Mouse (Mus musculus): ENCODE results near the gene Hdac9. TPM values are rescaled to one million over a fixed set of nuclear protein-coding genes. Genes with fewer than 3 reads are reported as not detected.

The Hdac9 gene
- total and polyA plus RNA-seq, 3 experiments = 0.03 to 0.19 TPM; not detected in 1

GRCm38 (mm10) chr12:34528201-34529164 lies 388.4 kb downstream of the Hdac9 start:
- Histone ChIP-seq H3K4me1 (ENCODE audit: control insufficient read depth in 1 of 2, insufficient read depth in 2 of 2, low read length in 2 of 2) (no peaks in the 10 kb centered on the region), H3K27ac (ENCODE audit: control insufficient read depth, low read depth, low read length) (no peak overlapping the region), H3K9ac (ENCODE audit: control insufficient read depth, low read depth, low read length, poor library complexity, severe bottlenecking) (no peak overlapping the region), H3K79me2 (ENCODE audit: control insufficient read depth, insufficient read depth, low read length, poor library complexity) (no peaks in the 10 kb centered on the region), H3K4me3 (ENCODE audit: control insufficient read depth in 1 of 2, insufficient read depth in 1 of 2, low read depth in 2 of 2, low read length in 2 of 2) (no peak overlapping the region), H3K36me3 (ENCODE audit: control insufficient read depth in 1 of 2, insufficient read depth in 2 of 2, low read length in 2 of 2) (no peaks in the 10 kb centered on the region), H3K27me3 (ENCODE audit: control insufficient read depth in 1 of 2, insufficient read depth in 2 of 2, low read length in 2 of 2) (no peaks in the 10 kb centered on the region), H3K9me3 (replicated peaks; ENCODE audit: insufficient read depth, low read length) (no peaks in the 10 kb centered on the region)
- TF ChIP-seq CHD1 (IDR thresholded peaks at IDR 0.05; ENCODE audit: low read depth, low read length) (no peak), ELF1 (IDR thresholded peaks at IDR 0.05; ENCODE audit: low read depth, low read length) (no peak), TBP (IDR thresholded peaks at IDR 0.05; ENCODE audit: low read depth, low read length) (no peak), GABPA (IDR thresholded peaks at IDR 0.05; ENCODE audit: low read depth, low read length) (no peak), HCFC1 (IDR thresholded peaks at IDR 0.05; ENCODE audit: low read depth, low read length) (no peak), MXI1 (IDR thresholded peaks at IDR 0.05; ENCODE audit: low read depth, low read length) (no peak), RCOR1 (IDR thresholded peaks at IDR 0.05; ENCODE audit: low read depth, low read length) (no peak), EP300 (IDR thresholded peaks at IDR 0.05; ENCODE audit: low read depth in 1 of 2, low read length in 2 of 2) (no peak), BHLHE40 (IDR thresholded peaks at IDR 0.05; ENCODE audit: borderline replicate concordance, low read depth, low read length) (no peak), POLR2AphosphoS2 (IDR thresholded peaks at IDR 0.05; ENCODE audit: low read length) (no peak), POLR2A (IDR thresholded peaks at IDR 0.05; ENCODE audit: control insufficient read depth in 1 of 2, insufficient read depth in 1 of 2, low read depth in 1 of 2, low read length in 2 of 2, poor library complexity in 1 of 2) (no peak), ZNF384 (IDR thresholded peaks at IDR 0.05; ENCODE audit: low read depth, low read length) (no peak)
- no peak for DNase-seq (ENCODE audit: low read depth, low spot score)

- DNase-seq (ENCODE audit: low read depth, low spot score) = no peak
- Histone ChIP-seq H3K27ac (ENCODE audit: control insufficient read depth, low read depth, low read length) (no peak overlapping the region), H3K79me2 (ENCODE audit: control insufficient read depth, insufficient read depth, low read length, poor library complexity) (no peaks in the 10 kb centered on the region), H3K4me3 (ENCODE audit: control insufficient read depth in 1 of 2, insufficient read depth in 1 of 2, low read depth in 2 of 2, low read length in 2 of 2) (no peak overlapping the region), H3K4me1 (ENCODE audit: control insufficient read depth in 1 of 2, insufficient read depth in 2 of 2, low read length in 2 of 2) (no peaks in the 10 kb centered on the region), H3K27me3 (ENCODE audit: control insufficient read depth in 1 of 2, insufficient read depth in 2 of 2, low read length in 2 of 2) (no peaks in the 10 kb centered on the region), H3K9me3 (replicated peaks; ENCODE audit: insufficient read depth, low read length) (no peaks in the 10 kb centered on the region), H3K9ac (ENCODE audit: control insufficient read depth, low read depth, low read length, poor library complexity, severe bottlenecking) (no peak overlapping the region), H3K36me3 (ENCODE audit: control insufficient read depth in 1 of 2, insufficient read depth in 2 of 2, low read length in 2 of 2) (no peaks in the 10 kb centered on the region)
- TF ChIP-seq SIN3A (IDR thresholded peaks at IDR 0.05; ENCODE audit: low read length) (no peak), POLR2A (IDR thresholded peaks at IDR 0.05; ENCODE audit: control insufficient read depth in 1 of 2, insufficient read depth in 1 of 2, low read depth in 1 of 2, low read length in 2 of 2, poor library complexity in 1 of 2) (no peak), GATA1 (IDR thresholded peaks at IDR 0.05; ENCODE audit: low read depth, low read length) (no peak), TBP (IDR thresholded peaks at IDR 0.05; ENCODE audit: low read depth, low read length) (no peak), BHLHE40 (IDR thresholded peaks at IDR 0.05; ENCODE audit: borderline replicate concordance, low read depth, low read length) (no peak), ETS1 (IDR thresholded peaks at IDR 0.05; ENCODE audit: low read depth, low read length) (no peak), POLR2AphosphoS2 (IDR thresholded peaks at IDR 0.05; ENCODE audit: low read length) (no peak), CHD1 (IDR thresholded peaks at IDR 0.05; ENCODE audit: low read depth, low read length) (no peak), POLR2AphosphoS5 (IDR thresholded peaks at IDR 0.05; ENCODE audit: borderline replicate concordance, low read depth, low read length) (no peak), RCOR1 (IDR thresholded peaks at IDR 0.05; ENCODE audit: low read depth, low read length) (no peak), USF1 (IDR thresholded peaks at IDR 0.05; ENCODE audit: low read depth, low read length) (no peak), GABPA (IDR thresholded peaks at IDR 0.05; ENCODE audit: low read depth, low read length) (no peak), USF2 (IDR thresholded peaks at IDR 0.05; ENCODE audit: borderline replicate concordance in 1 of 2, insufficient read depth in 1 of 2, low read depth in 1 of 2, low read length in 2 of 2) (no peak), ELF1 (IDR thresholded peaks at IDR 0.05; ENCODE audit: low read depth, low read length) (no peak), TCF12 (IDR thresholded peaks at IDR 0.05; ENCODE audit: low read depth, low read length) (no peak), ZC3H11A (IDR thresholded peaks at IDR 0.05; ENCODE audit: low read depth, low read length) (no peak), MYC (IDR thresholded peaks at IDR 0.05; ENCODE audit: low read depth, low read length) (no peak), ZNF384 (IDR thresholded peaks at IDR 0.05; ENCODE audit: low read depth, low read length) (no peak), CTCF (IDR thresholded peaks at IDR 0.05 in 2 of 3, conservative IDR thresholded peaks at IDR 0.05 in 1 of 3; ENCODE audit: control insufficient read depth in 1 of 3, insufficient read depth in 1 of 3, low read depth in 2 of 3, low read length in 3 of 3, poor library complexity in 1 of 3, severe bottlenecking in 1 of 3) (no peak)
Observed at GRCm38 (mm10) chr12:34527761-34528160, 389.1 kb downstream of the Hdac9 start.
